In the genomic region with DNA sequence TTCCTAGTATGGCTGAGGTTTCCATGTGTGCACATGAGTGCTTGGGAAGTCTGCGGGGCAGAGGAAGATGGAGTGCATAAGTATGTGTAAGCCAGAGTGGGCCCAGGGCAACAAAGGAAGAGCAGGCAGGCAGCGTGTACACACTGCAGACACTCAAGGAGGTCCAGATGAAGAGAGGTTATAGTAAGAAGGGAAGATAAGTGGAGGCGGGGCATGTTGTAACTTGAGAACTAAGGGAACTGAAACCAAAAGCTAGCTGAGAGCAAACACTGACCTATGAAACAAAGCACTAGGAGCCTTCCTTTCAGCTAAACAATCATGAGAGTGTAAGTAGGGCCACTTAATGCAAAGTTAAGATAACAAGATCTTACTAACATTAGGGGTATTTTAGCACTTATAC, we compare ENCODE assay signal across 12 mouse cellular contexts.
DNase-seq lines count a peak whose midpoint lies in the region; ATAC-seq and TF ChIP-seq lines count a peak whose summit lies in the region.
"Had no signal": no experiment of that assay in that cellular context is flagged by ENCODE, and none has a peak within 500 bp of the region (broad histone marks: within the 10 kb centered on the region; RNA-seq: fewer than 3 reads in every experiment).

No protein-coding gene starts in this region.

- TF ChIP-seq POLR2A in cerebellum, adult 2 months (IDR thresholded peaks at IDR 0.05; ENCODE audit: borderline replicate concordance, insufficient read depth, low read length) = no peak

- 39% methylated on average over 3 of the region's 3 CpGs for WGBS in neural tube, embryonic 11.5 days
- 28% methylated on average over 3 of the region's 3 CpGs for whole genome bisulfite sequencing in embryonic facial prominence, embryonic 12.5 days
- WGBS in cerebellum, adult 2 months = 57% methylated on average over 3 of the region's 3 CpGs
- 45% methylated on average over 3 of the region's 3 CpGs for WGBS in midbrain, embryonic 14.5 days

- no peaks in the 10 kb centered on the region for H3K4me1 ChIP-seq in neural tube, embryonic 11.5 days (ENCODE audit: control insufficient read depth, insufficient read depth, low read length)
- H3K4me1 ChIP-seq in embryonic facial prominence, embryonic 12.5 days = peaks cover 4% of the 10 kb centered on the region
- no peaks in the 10 kb centered on the region for H3K4me1 ChIP-seq in cerebellum, adult 2 months (ENCODE audit: control insufficient read depth, insufficient read depth, low read length)
- H3K4me1 ChIP-seq in midbrain, embryonic 14.5 days (ENCODE audit: control insufficient read depth, insufficient read depth, low read length) = no peaks in the 10 kb centered on the region
- H3K4me1 ChIP-seq: megakaryocyte, embryonic 14.5 days had no signal

- H3K4me3 ChIP-seq in neural tube, embryonic 11.5 days (ENCODE audit: low read depth, low read length) = no peak overlapping the region
- H3K4me3 ChIP-seq in embryonic facial prominence, embryonic 12.5 days = no peak overlapping the region
- H3K4me3 ChIP-seq in cerebellum, adult 2 months (replicated peaks; ENCODE audit: insufficient read depth, low read depth, low read length) = no peak overlapping the region
- no peak overlapping the region for H3K4me3 ChIP-seq in midbrain, embryonic 14.5 days (replicated peaks; ENCODE audit: low read depth, low read length)
- H3K4me3 ChIP-seq: megakaryocyte, embryonic 14.5 days had no signal

- H3K9ac ChIP-seq in neural tube, embryonic 11.5 days (ENCODE audit: low read length) = no peak overlapping the region
- no peak overlapping the region for H3K9ac ChIP-seq in embryonic facial prominence, embryonic 12.5 days
- no peak overlapping the region for H3K9ac ChIP-seq in midbrain, embryonic 14.5 days (replicated peaks; ENCODE audit: low read length)

- peak; percentile 12 for DNase-seq in neural tube, embryonic 11.5 days (ENCODE audit: low spot score)
- no peak for DNase-seq in neural tube, embryonic 10.5 days (ENCODE audit: extremely low spot score, low spot score)
- DNase-seq in lung, postnatal 14 days = peak; percentile 27
- no peak for DNase-seq in cerebellum, adult 2 months
- no peak for DNase-seq in midbrain, embryonic 14.5 days
- DNase-seq in right cerebral cortex, postnatal 4 days = no peak
- DNase-seq: adrenal gland, adult 2 months; cerebellum, adult 8-10 months; kidney, postnatal 10 days had no signal

- H3K4me2 ChIP-seq in neural tube, embryonic 11.5 days (ENCODE audit: low read depth) = no peak overlapping the region
- H3K4me2 ChIP-seq in embryonic facial prominence, embryonic 12.5 days (replicated peaks) = no peak overlapping the region
- no peak overlapping the region for H3K4me2 ChIP-seq in midbrain, embryonic 14.5 days (ENCODE audit: low read length)

- no peak overlapping the region for H3K27ac ChIP-seq in neural tube, embryonic 11.5 days (ENCODE audit: low read depth, low read length)
- no peak overlapping the region for H3K27ac ChIP-seq in embryonic facial prominence, embryonic 12.5 days
- H3K27ac ChIP-seq in cerebellum, adult 2 months (ENCODE audit: insufficient read depth, low read length) = no peak overlapping the region
- no peak overlapping the region for H3K27ac ChIP-seq in midbrain, embryonic 14.5 days (replicated peaks; ENCODE audit: low read depth, low read length)

- no peak for TF ChIP-seq CTCF in cerebellum, adult 2 months (IDR thresholded peaks at IDR 0.05; ENCODE audit: borderline replicate concordance, insufficient read depth, low read depth, low read length)

- no peaks in the 10 kb centered on the region for H3K27me3 ChIP-seq in neural tube, embryonic 11.5 days (ENCODE audit: control insufficient read depth, insufficient read depth, low read length)
- no peaks in the 10 kb centered on the region for H3K27me3 ChIP-seq in embryonic facial prominence, embryonic 12.5 days
- no peaks in the 10 kb centered on the region for H3K27me3 ChIP-seq in cerebellum, adult 2 months (ENCODE audit: control insufficient read depth, insufficient read depth, low read length)
- H3K27me3 ChIP-seq in midbrain, embryonic 14.5 days (ENCODE audit: control insufficient read depth, insufficient read depth, low read length) = no peaks in the 10 kb centered on the region
- H3K27me3 ChIP-seq: megakaryocyte, embryonic 14.5 days had no signal

- no peak for ATAC-seq in neural tube, embryonic 11.5 days (ENCODE audit: insufficient read depth, low FRiP score, low TSS enrichment)
- peak; percentile 60; the same call in 1 of the 2 replicates for ATAC-seq in embryonic facial prominence, embryonic 12.5 days (ENCODE audit: insufficient number of reproducible peaks, insufficient read depth, low FRiP score, low TSS enrichment)
- ATAC-seq in midbrain, embryonic 14.5 days (ENCODE audit: low FRiP score, low TSS enrichment) = no peak
- ATAC-seq: forebrain, embryonic 16.5 days had no signal

- no peaks in the 10 kb centered on the region for H3K9me3 ChIP-seq in neural tube, embryonic 11.5 days (ENCODE audit: control insufficient read depth, low read length)
- H3K9me3 ChIP-seq in embryonic facial prominence, embryonic 12.5 days = no peaks in the 10 kb centered on the region
- H3K9me3 ChIP-seq in midbrain, embryonic 14.5 days (ENCODE audit: control insufficient read depth, low read length) = no peaks in the 10 kb centered on the region
- H3K9me3 ChIP-seq: megakaryocyte, embryonic 14.5 days had no signal

- no peaks in the 10 kb centered on the region for H3K36me3 ChIP-seq in neural tube, embryonic 11.5 days (ENCODE audit: control insufficient read depth, insufficient read depth, low read length)
- H3K36me3 ChIP-seq in embryonic facial prominence, embryonic 12.5 days = no peaks in the 10 kb centered on the region
- H3K36me3 ChIP-seq in midbrain, embryonic 14.5 days (ENCODE audit: control insufficient read depth, insufficient read depth, low read length) = no peaks in the 10 kb centered on the region

Comparison
In these comparisons a context has a peak if more than half of its experiments do, and no peak if none do; other contexts are left out.
1. DNase-seq: peak in neural tube, embryonic 11.5 days (single experiment) and lung, postnatal 14 days (single experiment); none in neural tube, embryonic 10.5 days (single experiment), cerebellum, adult 2 months (0 of 2), midbrain, embryonic 14.5 days (single experiment) and right cerebral cortex, postnatal 4 days (single experiment).